Mouse (Mus musculus): ENCODE data around the gene Rnf5.

Rnf5 gene

GRCm38 (mm10) chr17:34585121-34585520 lies 18.4 kb downstream of the Rnf5 start:
- no peak for DNase-seq

DNA sequence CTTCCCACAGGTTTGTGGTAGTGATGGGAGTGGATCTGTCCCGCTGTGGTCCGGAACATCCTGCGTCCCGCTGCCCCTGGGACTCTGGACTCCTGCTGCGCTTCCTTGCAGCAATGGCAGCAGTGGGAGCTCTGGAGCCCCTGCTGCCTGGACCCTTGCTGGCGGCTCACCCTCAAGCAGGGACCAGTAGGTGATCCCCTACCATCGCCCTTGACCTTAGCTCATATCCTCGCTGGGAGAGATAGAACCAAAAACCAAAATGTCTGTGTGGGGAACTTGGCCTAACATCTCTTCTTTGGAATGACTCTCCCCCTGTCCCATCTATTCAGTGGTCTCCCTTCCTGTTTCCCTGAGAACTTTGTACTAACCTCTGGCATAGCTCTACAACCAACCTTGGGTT lies 19.7 kb downstream of the Rnf5 start:
- no peak for DNase-seq

DNA sequence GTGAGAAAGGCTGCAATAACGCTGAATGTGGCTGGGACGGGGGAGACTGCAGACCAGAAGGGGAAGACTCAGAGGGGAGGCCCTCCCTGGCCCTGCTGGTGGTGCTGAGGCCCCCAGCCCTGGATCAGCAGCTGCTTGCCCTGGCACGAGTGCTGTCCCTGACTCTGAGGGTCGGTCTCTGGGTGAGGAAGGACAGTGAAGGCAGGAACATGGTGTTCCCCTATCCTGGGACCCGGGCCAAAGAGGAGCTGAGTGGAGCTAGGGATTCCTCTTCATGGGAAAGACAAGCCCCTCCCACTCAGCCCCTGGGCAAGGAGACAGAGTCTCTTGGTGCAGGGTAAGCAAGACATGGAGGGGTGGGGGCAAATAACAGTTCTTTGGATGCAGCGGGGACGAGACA lies 20.1 kb downstream of the Rnf5 start:
- DNase-seq: peak in 1 of 2 experiments; percentile 49

DNA sequence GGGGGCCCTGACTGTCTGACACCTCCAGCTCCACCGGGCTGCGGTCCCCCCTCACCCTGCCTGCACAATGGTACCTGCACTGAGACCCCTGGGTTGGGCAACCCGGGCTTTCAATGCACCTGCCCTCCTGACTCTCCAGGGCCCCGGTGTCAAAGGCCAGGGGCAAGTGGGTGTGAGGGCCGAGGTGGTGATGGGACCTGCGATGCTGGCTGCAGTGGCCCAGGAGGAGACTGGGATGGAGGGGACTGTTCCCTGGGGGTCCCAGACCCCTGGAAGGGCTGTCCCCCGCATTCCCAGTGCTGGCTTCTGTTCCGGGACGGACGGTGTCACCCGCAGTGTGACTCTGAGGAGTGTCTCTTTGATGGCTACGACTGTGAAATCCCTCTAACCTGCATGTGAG lies 21.0 kb downstream of the Rnf5 start:
- no peak for DNase-seq

DNA sequence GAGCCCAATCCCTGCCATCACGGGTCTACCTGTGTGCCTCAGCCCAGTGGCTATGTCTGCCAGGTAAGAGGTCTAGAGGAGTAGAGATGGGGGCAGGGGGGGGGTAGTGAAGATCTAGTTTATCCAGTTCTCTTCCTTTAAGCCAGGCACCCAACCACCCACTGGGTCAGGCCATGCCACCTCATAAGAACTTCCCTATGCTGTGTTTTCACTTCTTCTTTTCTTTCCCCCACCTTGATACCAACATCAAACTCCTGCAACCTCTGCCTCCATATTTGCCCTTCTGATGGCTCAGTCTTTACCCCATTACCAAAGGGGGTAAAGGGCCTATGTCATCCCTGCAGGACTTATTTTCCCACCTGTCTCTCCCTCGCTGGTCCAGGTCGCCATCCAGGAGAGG lies 25.4 kb downstream of the Rnf5 start:
- no peak for DNase-seq

DNA sequence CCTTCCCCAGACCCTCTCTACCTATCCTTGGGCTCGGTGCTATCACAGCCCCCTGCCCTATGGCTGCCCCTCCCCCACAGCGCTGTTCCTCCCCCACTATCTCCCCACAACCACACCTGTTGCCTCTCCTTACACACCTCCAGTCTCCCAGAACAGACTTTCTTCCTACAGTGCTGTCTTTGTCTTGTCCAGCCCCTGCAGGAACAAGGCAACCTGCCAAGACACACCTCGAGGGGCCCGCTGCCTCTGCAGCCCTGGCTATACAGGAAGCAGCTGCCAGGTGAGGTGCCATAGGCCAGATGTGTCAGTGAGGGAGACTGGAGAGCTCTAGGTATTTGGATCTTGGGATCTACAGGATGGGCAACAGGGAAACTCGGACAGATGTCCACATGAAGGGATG lies 26.9 kb downstream of the Rnf5 start:
- DNase-seq: no peak

DNA sequence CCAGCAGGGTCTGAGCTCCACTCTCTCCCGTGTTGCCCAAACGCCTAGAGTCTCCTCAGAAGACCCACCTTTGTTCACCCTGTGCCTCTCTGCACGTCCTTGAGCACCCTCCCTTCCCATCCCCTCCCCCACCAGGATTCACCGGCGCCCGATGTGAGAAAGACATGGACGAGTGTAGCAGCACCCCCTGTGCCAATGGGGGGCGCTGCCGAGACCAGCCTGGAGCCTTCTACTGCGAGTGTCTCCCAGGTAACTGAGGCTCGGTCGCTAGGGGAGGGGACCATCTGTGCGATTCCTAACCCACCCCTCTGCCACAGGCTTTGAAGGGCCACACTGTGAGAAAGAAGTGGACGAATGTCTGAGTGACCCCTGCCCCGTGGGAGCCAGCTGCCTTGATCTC lies 31.1 kb downstream of the Rnf5 start:
- peak in 1 of 2 experiments; percentile 59 for DNase-seq

GRCm38 (mm10) chr17:34571875-34572274 lies 31.6 kb downstream of the Rnf5 start:
- DNase-seq: no peak

DNA sequence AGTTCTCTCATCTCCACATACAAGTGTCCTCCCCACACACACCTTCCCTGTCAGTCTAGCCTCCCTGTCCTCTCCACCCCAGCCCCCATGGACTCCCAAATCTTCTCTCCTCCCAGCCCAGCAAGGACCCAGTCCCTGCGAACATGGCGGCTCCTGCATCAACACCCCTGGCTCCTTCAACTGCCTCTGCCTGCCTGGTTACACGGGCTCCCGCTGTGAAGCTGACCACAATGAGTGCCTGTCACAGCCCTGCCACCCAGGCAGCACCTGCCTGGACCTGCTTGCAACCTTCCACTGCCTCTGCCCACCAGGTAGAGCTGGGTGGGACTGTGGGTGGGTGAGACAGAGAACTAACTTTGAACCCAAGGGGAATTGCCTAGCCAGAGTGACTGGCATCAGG lies 33.6 kb downstream of the Rnf5 start:
- DNase-seq: no peak

- no peak for DNase-seq
Observed at GRCm38 (mm10) chr17:34568421-34568820, 35.1 kb downstream of the Rnf5 start.

- no peak for DNase-seq
Observed at GRCm38 (mm10) chr17:34567311-34567710, 36.2 kb downstream of the Rnf5 start.

- no peak for DNase-seq
Observed at GRCm38 (mm10) chr17:34564796-34565195, 38.7 kb downstream of the Rnf5 start.

DNA sequence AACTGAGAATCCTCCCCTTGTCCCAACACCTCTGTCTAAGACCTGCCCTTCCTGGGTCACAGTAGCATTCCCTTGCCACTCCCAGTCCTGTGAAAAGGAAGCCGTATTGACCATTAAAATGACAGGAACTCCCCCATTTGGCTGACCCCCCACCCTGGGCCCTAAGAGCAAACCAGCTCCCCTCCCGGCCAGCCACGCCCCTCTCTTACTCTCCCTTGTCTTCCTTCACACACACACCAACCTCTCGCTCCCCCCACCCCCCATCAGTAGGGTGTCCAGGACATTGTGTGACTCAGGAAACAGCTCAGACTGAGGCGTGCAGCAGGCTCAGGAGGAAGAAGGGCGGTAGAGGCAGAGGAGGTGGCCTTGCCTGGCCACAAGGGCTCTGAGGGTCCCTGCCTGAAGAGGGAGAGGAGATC lies 39.5 kb downstream of the Rnf5 start, which contains the start of gene Notch4:
Gene Notch4 (plus strand): TSS at position 266 of the 419 bp plus-strand sequence.
- no peak for DNase-seq

DNA sequence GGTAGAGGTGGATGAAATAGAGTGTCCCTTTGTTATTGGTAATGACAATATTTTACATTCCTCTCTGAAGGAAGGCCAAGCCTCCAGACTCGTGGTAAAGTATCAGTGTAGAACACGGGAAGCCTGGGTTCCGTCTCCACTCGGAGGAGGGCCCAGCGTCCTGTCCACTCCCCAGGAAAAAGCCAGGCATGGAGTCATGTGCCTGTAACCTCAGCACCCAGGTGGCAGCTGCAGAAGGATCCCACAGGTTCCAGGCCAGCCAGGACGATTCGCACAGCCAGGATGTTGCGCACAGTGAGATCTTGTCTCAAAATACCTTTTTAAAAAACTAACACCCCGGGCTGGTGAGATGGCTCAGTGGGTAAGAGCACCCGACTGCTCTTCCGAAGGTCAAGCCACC lies 40.1 kb downstream of the Rnf5 start:
- DNase-seq: no peak

DNA sequence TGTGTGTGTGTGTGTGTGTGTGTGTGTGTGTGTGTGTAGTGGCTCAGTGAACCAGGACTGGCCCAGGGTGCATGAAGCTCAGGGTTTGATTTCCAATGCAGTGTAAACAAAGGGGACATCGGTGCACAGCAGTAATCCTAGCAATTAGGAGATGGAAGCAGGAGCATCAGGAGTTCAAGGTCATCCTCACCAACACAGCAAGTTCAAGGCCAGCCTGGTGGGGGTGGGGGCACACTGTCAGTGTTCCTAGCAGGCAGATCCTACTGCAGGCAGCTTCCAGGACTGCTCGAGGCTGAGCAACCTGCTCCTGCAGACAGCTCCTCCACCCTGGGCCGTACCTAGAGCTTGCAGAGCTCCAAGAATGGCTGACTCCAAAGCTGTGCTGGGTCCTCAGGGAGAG lies 40.9 kb downstream of the Rnf5 start:
- no peak for DNase-seq

- DNase-seq: no peak
Observed at GRCm38 (mm10) chr17:34561200-34561599, 42.3 kb downstream of the Rnf5 start.

DNA sequence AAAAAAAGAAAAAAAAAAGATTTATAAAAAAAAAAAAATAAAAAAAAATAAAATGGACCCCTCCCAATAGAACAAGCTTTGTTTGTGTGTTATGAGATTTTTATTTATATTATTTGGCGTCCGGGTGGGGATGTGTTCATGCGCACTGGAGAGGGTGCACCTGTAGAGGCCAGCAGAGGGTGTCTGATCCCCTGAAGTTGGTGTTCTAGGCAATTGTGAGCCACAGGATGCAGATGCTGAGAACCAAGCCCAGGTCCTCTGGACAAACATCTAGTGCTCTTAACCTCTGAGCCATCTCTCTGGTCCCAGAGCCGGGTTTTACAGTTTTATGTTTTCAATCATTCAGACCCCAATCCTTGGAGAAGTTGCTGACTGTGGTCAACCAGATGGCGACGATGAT lies 43.1 kb downstream of the Rnf5 start:
- no peak for DNase-seq

GRCm38 (mm10) chr17:34559895-34560294 lies 43.6 kb downstream of the Rnf5 start:
- no peak for DNase-seq

- no peak for DNase-seq
Observed at GRCm38 (mm10) chr17:34559116-34559515, 44.4 kb downstream of the Rnf5 start.

GRCm38 (mm10) chr17:34557411-34557810 lies 46.1 kb downstream of the Rnf5 start:
- no peak for DNase-seq

- DNase-seq: no peak
Observed at GRCm38 (mm10) chr17:34556406-34556805, 47.1 kb downstream of the Rnf5 start.

DNA sequence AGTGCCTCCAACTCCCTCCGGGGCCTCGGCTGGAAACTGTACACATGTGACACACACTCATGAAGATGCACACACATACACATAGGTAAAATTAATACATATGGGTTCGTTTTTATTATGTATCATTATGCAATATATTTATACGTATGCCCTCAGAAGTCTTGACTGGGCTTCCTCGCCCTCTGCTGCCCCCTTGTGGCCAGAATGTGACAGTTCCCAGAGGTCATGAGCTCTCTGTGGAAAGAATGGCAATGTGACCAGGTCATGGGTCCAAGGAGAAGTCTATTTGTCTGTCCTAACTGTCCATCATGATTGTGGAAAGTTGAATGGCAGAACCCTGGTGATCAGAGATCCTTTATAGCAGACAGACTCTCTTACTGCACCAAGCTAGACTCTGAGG lies 48.0 kb downstream of the Rnf5 start:
- peak; percentile 84 to 90 for DNase-seq
